Mouse (Mus musculus) adrenal gland, adult 8-10 months (tissue): ENCODE data around the gene Pde9a. TPM values are rescaled to one million over a fixed set of nuclear protein-coding genes. Genes with fewer than 3 reads are reported as not detected.
A peak's percentile ranks its signal among the peaks of the same experiment; 100 is the strongest.

ENCODE experiments used
- DNase-seq: peaks from one replicate; pipeline ENCODE4 v3.0.0; 2022
- total RNA-seq, 4 experiments: library from RNA; stranded (reverse); gene quantifications; 2 replicates each; pipeline ENCODE4 v1.2.4; 2022

The Pde9a gene
- total RNA-seq, 4 experiments from 2014 or later = 3.0 to 7.7 (median 5.2) TPM

- no peak for DNase-seq
These were observed 48.2 kb downstream of the Pde9a start for GRCm38 (mm10) chr17:31433978-31434797.

GRCm38 (mm10) chr17:31434825-31435325 is 48.9 kb downstream of the Pde9a start:
- no peak for DNase-seq

GRCm38 (mm10) chr17:31435934-31436813 is 50.2 kb downstream of the Pde9a start:
- no peak for DNase-seq

- DNase-seq = no peak
These were observed 50.9 kb downstream of the Pde9a start for GRCm38 (mm10) chr17:31436814-31437406.

GRCm38 (mm10) chr17:31437482-31437881 is 51.5 kb downstream of the Pde9a start:
- DNase-seq = no peak

- DNase-seq = no peak
These were observed 54.0 kb downstream of the Pde9a start for GRCm38 (mm10) chr17:31439978-31440377.

GRCm38 (mm10) chr17:31442513-31442912 is 56.5 kb downstream of the Pde9a start:
- no peak for DNase-seq

- DNase-seq = no peak
These were observed 58.2 kb downstream of the Pde9a start for GRCm38 (mm10) chr17:31444251-31444650.

GRCm38 (mm10) chr17:31445061-31445731 is 59.2 kb downstream of the Pde9a start:
- no peak for DNase-seq

GRCm38 (mm10) chr17:31447766-31448165 is 61.8 kb downstream of the Pde9a start:
- DNase-seq = no peak

GRCm38 (mm10) chr17:31448519-31448918 is 62.5 kb downstream of the Pde9a start:
- DNase-seq = no peak

GRCm38 (mm10) chr17:31450206-31450605 is 64.2 kb downstream of the Pde9a start:
- DNase-seq = no peak

- DNase-seq = peak; percentile 58
These were observed 65.2 kb downstream of the Pde9a start for GRCm38 (mm10) chr17:31451179-31451708.

GRCm38 (mm10) chr17:31452816-31453215 is 66.8 kb downstream of the Pde9a start:
- no peak for DNase-seq

- no peak for DNase-seq
These were observed 67.5 kb downstream of the Pde9a start for GRCm38 (mm10) chr17:31453476-31453875.

GRCm38 (mm10) chr17:31454056-31454455 is 68.0 kb downstream of the Pde9a start:
- no peak for DNase-seq

- peak; percentile 62 for DNase-seq
These were observed 70.9 kb downstream of the Pde9a start for GRCm38 (mm10) chr17:31456723-31457567.

GRCm38 (mm10) chr17:31460416-31460815 is 74.4 kb downstream of the Pde9a start:
- DNase-seq = no peak

GRCm38 (mm10) chr17:31462506-31462905 is 76.5 kb downstream of the Pde9a start:
- no peak for DNase-seq

GRCm38 (mm10) chr17:31466854-31467253 is 80.8 kb downstream of the Pde9a start:
- DNase-seq = no peak

GRCm38 (mm10) chr17:31468496-31468895 is 82.5 kb downstream of the Pde9a start:
- no peak for DNase-seq
